Mouse (Mus musculus): Measurements from ENCODE around the gene Lcp2.

The Lcp2 gene

DNA sequence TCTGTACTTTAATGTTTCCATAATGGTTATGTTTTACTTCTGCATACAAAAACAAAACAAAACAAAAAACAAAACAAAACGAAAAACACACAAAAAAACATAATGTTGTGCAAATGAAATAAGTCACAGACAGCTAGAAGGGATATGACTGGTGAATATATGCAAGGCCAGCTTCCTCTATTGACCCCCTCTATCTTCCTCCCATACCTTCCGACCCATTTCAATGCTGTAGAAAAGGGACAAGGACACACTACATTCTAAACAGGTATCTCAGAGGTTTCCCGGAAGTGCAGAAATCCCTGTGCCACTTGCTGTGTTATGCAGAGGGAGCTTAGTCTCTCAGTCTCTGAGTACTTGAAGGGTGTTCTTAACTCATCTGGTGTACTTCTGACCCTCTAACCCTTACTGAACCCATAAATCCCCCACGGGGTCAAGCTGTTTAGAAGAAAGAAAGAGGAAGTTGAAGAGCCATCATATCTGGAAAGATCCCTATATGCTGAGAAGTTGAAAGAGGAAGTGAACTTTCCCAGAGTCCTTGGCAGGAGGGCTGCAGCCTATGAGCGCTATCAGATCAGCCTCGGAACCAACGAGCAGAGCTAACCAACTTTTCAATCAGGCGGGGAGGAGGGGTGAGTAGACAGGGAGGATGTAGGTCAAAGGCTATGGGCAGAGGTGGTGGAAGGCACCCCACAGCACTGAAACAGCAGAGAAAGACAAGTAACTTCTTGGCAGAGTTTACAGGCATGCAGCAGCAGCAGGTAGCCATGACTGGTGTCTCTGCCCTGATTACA is 15.5 kb upstream of the Lcp2 start:
- no peak for TF ChIP-seq GATA4 (IDR thresholded peaks at IDR 0.05; ENCODE audit: insufficient replicate concordance, low read length)

DNA sequence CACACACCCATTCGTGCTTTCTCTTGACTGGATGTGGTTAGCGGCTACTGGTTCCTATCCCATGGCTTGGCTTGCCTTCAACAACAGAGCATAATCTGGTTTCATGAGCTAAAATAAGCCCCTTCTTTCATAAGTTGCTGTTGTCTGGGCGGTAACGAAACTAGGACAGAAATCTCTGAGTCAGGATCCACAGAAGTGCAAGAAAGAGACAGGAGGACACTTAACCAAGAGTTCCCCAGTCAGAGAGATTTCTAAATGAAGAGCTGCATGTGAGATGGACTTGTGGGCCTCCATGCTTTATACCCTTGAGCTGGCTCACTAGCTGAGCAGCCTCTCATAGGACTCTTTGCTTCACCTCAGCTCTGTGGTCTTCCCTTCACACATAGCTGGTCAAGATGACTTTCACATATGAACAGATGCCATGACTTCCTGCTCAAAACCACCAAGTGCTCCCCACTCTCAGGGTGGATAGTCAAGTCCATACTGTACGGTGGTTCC is 12.7 kb upstream of the Lcp2 start:
- no peak for TF ChIP-seq GATA4 (IDR thresholded peaks at IDR 0.05; ENCODE audit: insufficient replicate concordance, low read length)

- TF ChIP-seq GATA4 (IDR thresholded peaks at IDR 0.05; ENCODE audit: insufficient replicate concordance, low read length), result no peak
Measured at GRCm38 (mm10) chr11:34034794-34035193, 11.9 kb upstream of the Lcp2 start.

- no peak for TF ChIP-seq GATA4 (IDR thresholded peaks at IDR 0.05; ENCODE audit: insufficient replicate concordance, low read length)
Measured at GRCm38 (mm10) chr11:34035909-34036658, 10.6 kb upstream of the Lcp2 start.

DNA sequence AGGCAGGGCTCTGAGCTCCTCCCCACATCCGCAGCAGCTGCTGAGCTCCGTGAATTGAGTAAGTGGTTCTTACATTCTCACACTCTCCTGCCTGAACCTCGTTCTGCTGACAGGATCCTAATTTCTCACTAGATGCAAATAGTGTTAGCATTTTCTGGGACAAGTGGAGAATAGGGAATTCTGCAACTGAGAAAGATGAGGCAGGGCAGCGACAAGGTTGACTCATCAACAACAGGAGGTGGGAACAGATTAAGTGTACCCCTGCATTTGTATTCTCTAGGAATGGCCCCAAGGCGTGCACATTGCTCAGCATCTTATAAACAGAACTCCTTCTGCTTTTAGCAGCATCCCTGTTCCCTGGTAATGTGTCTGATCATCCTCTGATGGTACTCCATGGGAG is 6.7 kb upstream of the Lcp2 start:
- TF ChIP-seq GATA4 (IDR thresholded peaks at IDR 0.05; ENCODE audit: insufficient replicate concordance, low read length), result no peak

DNA sequence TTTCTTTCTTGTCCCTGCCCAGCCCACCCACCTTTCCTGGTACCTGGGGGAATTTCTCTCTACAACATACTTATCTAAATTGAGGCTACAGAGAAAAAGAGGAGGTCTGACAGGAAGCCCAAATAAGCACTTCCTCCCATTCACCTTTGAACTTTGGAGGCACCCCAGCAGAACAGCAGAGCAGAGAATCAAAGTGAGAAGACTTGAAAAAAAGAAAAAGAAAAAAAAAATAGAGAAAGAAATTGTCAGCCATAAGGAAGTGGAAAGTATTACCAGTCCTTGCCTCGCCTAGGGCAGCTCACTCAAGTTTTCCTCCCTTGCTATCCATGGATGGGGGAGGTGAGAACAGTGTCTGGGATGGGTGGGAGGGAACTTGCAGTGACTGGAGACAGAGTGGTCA is 3.9 kb upstream of the Lcp2 start:
- TF ChIP-seq GATA4 (IDR thresholded peaks at IDR 0.05; ENCODE audit: insufficient replicate concordance, low read length), result no peak

GRCm38 (mm10) chr11:34047542-34047937 is 820 bp downstream of the Lcp2 start:
- TF ChIP-seq GATA4 (IDR thresholded peaks at IDR 0.05; ENCODE audit: insufficient replicate concordance, low read length), result no peak

DNA sequence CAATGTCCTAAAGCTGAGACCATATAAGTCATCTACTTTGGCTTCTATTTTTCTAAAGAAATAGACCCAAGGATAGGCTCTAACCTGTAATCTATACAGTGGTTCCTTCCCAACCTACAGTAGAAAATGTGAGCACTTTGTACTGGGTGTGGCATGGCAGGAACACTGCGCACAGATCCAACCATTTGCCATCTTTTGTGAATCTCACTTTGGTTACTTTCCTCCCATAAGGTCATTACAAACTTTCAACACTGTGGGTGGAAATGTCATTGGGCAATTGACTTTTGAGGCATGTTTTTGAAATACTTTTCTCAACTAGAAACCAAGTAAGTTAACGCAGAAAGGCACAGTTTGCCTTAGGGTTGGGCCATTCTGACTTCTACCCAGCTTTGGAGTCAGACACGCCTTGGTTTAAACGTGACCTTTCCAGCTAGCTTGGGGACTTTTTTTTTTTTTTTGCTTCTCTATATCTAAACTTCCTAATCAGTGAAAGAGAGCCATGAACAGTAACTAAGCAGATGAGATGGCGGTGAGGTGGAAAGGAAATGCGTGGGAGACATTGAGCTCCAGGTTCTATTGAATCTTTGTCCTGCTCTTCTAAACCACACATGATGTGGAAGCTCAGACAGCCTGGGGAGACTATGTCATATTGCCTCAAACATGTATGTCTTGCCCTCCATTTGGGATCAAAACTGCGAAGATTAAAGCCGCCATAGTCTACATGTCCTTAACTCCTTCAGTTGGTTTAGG is 1.8 kb downstream of the Lcp2 start:
- no peak for TF ChIP-seq GATA4 (IDR thresholded peaks at IDR 0.05; ENCODE audit: insufficient replicate concordance, low read length)

GRCm38 (mm10) chr11:34049125-34049379 is 2.3 kb downstream of the Lcp2 start:
- TF ChIP-seq GATA4 (IDR thresholded peaks at IDR 0.05; ENCODE audit: insufficient replicate concordance, low read length), result no peak

DNA sequence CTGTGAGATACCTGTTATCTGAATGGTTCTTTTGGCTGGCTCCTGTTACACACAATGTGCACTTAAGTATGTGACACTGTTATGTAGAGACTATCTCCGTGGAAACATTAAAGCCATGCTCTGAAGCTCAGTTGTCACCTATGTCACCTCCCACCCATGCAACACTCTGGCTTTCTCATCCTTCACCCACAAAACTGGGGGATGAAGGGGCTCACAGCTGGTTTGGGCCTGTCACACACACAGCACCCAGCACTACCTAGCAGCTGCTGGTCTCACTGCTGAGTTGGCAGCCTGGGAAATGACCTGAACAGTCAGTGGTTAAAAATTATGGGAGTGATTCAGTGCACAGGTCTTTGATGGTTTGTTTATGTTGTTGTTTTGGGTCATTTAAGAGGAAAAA is 3.3 kb downstream of the Lcp2 start:
- TF ChIP-seq GATA4 (IDR thresholded peaks at IDR 0.05; ENCODE audit: insufficient replicate concordance, low read length), result no peak

- no peak for TF ChIP-seq GATA4 (IDR thresholded peaks at IDR 0.05; ENCODE audit: insufficient replicate concordance, low read length)
Measured at GRCm38 (mm10) chr11:34050643-34051042, 3.9 kb downstream of the Lcp2 start.

DNA sequence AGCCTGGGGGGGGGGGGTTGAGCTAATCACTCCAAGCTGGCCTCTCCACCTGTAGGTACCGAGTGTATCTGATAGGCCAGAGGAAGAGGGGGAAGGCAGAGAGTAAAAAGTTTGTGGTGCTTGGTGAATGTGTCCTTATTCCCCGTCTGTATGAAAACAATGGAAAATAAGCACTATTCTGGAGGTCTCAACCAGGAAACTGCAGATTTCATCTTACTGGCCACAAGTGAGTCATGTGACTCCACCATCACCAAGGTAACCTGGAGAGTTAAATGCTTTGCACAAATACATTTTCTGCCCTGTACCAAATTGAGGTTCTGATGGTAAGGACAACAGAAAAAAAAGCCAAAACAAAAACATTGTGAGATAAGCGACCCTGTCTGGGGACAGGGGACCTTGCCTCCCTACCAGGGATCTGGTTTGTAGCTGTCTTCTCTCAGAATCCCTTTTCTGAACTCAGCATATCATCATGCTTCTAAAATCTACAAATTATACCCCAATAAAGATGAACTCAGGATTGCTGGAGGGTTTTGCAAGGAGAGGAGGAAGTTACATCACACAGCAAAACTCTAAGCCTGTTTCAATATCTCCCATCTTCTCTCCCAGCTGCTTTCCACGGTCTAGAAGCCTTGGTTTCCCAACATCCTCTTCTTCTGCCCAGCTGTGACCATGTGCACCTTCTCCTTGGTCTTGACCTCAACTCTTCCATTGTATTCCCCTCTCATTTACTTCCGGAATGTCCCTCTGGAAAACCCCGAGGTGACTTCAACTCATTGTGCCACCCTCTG is 6.5 kb downstream of the Lcp2 start:
- TF ChIP-seq GATA4 (IDR thresholded peaks at IDR 0.05; ENCODE audit: insufficient replicate concordance, low read length), result no peak

- TF ChIP-seq GATA4 (IDR thresholded peaks at IDR 0.05; ENCODE audit: insufficient replicate concordance, low read length), result no peak
Measured at GRCm38 (mm10) chr11:34054031-34054727, 7.5 kb downstream of the Lcp2 start.

DNA sequence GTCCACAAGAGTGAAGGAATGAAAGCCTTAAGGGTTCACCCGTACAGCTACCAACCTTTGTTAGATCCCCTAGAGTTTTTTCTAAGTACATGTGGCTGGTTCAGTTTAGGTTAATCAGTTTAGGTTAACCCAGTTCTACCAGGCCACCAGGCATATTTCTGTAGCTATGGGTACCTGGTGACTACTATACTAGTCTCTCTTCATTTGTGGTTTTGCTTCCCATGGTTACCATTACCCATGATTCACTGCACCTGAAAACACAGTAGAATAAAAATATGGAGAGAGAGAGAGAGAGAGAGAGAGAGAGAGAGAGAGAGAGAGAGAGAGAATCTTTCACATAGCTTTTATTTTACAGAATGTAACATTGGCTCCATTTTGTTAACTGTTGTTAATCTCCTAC is 10.0 kb downstream of the Lcp2 start:
- TF ChIP-seq GATA4 (IDR thresholded peaks at IDR 0.05; ENCODE audit: insufficient replicate concordance, low read length), result no peak

- TF ChIP-seq GATA4 (IDR thresholded peaks at IDR 0.05; ENCODE audit: insufficient replicate concordance, low read length), result no peak
Measured at GRCm38 (mm10) chr11:34058332-34058731, 11.6 kb downstream of the Lcp2 start.

Data from liver, adult (tissue).